Mouse (Mus musculus) stomach, postnatal 0 days (tissue): Measurements from ENCODE around the gene Abca14.

Experiments
- CTCF ChIP-seq: IDR thresholded peaks from 2 replicates; pipeline ENCODE4 v1.5.1; 2016; ENCODE audit warnings: antibody characterized with exemption, low read depth, mild to moderate bottlenecking, moderate library complexity
- EP300 ChIP-seq: optimal IDR thresholded peaks from 2 replicates; pipeline ENCODE3; 2016; ENCODE audit warnings: antibody characterized with exemption

DNA sequence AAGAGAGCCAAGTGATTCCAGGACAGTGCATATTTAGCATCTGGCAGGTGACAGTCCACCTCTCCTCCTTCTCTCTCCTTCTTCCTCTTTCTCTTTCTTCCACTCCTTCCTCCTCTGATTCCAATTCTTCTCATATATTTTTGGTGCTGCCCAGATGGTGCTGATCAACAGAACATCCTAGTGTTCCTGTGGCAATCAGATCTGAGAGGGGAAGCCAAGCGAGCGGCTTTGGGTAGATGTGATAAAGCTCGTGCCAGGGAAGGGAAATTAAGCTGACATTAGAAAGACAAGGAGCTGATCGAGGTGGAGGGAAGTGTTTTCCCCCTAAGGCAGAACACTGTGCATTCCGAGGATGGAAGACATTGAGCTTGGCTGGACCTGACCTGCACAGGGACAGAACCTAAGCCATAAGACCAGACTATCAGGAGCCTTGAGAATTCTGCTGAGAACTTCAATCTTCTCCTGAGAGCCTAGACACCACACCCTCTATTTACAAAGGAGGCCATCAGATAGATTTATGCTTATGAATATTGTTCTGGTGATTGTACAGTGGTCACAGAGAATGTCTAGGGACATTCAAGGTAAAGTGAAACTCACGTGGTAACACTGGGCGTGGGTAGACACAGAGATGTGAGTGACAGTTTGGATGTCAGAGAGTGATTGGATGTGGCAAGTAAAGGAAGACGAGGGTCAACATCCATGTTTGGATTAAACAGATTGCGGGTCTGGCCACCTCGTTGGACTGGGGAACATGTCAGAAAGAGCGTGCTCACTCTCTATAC, 28.8 kb upstream of the Abca14 start:
- no peak for TF ChIP-seq CTCF
- no peak for TF ChIP-seq EP300
